ENCODE assay signal across 8 mouse cellular contexts in the genomic region with DNA sequence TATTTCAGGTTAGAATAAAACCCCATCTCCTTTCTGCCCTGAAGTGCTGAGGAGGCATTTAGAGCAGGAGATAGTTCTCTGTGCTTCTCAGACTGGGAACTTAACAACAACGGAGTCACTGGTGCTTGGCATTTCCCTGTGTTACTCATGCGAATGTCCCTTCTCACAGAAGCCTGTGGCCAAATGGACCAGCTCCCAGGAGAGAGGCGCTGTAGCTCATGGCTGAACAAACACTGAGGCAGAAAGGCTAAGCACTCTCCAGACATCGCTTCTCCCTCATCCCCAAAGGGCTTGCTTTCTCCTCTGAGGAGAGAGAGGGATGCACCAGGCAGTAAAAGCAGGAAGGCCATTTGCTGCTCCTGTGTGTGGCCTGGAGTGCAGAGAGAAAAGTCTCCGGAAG.
DNase-seq lines count a peak whose midpoint lies in the region; ATAC-seq lines count a peak whose summit lies in the region.

No protein-coding gene starts in this region.

- peak; percentile 6 for DNase-seq in ovary, postnatal 36 days (ENCODE audit: low spot score)
- no peak for DNase-seq in ovary, postnatal 10 days (ENCODE audit: low spot score)
- DNase-seq in embryo, embryonic 9.5 days (ENCODE audit: extremely low spot score) = peak; percentile 49
- DNase-seq in kidney, postnatal 14 days = peak; percentile 26
- DNase-seq in c-Kit-positive CD71-positive TER-119-positive erythroid progenitor cells, embryonic 14.5 days (ENCODE audit: low spot score) = no peak

- peak overlapping the region; percentile 46; the same call in 1 of the 2 replicates for H3K27ac ChIP-seq in heart, embryonic 11.5 days (ENCODE audit: low read depth, low read length)
- peak overlapping the region; percentile 40; the same call in 1 of the 2 replicates for H3K27ac ChIP-seq in midbrain, embryonic 16.5 days (ENCODE audit: low read length)

- no peaks in the 10 kb centered on the region for H3K27me3 ChIP-seq in heart, embryonic 11.5 days (ENCODE audit: control insufficient read depth, insufficient read depth, low read length)
- no peaks in the 10 kb centered on the region for H3K27me3 ChIP-seq in midbrain, embryonic 16.5 days (ENCODE audit: control insufficient read depth, insufficient read depth, low read depth, low read length)

- H3K4me2 ChIP-seq in heart, embryonic 11.5 days = peak overlapping the region; percentile 44
- H3K4me2 ChIP-seq in midbrain, embryonic 16.5 days (ENCODE audit: low read length) = peak overlapping the region; percentile 32

- 0 out of 2 replicates have a peak, but pooled peaks cover 2% of the 10 kb centered on the region for H3K9me3 ChIP-seq in heart, embryonic 11.5 days (replicated peaks; ENCODE audit: control insufficient read depth, low read length)
- no peaks in the 10 kb centered on the region for H3K9me3 ChIP-seq in midbrain, embryonic 16.5 days (replicated peaks; ENCODE audit: control insufficient read depth, low read length, poor library complexity, severe bottlenecking)

- H3K9ac ChIP-seq in heart, embryonic 11.5 days (ENCODE audit: low read depth, low read length) = 0 out of 2 replicates have a peak overlapping the region, but pooled peaks have one; percentile 16
- peak overlapping the region; percentile 17; the same call in 1 of the 2 replicates for H3K9ac ChIP-seq in midbrain, embryonic 16.5 days (ENCODE audit: low read depth, low read length)

- no peaks in the 10 kb centered on the region for H3K36me3 ChIP-seq in heart, embryonic 11.5 days (ENCODE audit: control insufficient read depth, insufficient read depth, low read length)
- H3K36me3 ChIP-seq in midbrain, embryonic 16.5 days (ENCODE audit: control insufficient read depth, insufficient read depth, low read length) = no peaks in the 10 kb centered on the region

- no peak overlapping the region for H3K4me3 ChIP-seq in heart, embryonic 11.5 days (ENCODE audit: low read depth, low read length)
- no peak overlapping the region for H3K4me3 ChIP-seq in midbrain, embryonic 16.5 days (ENCODE audit: low read depth, low read length)

- WGBS in heart, embryonic 11.5 days (ENCODE audit: insufficient replicate concordance) = 7% methylated on average over 5 of the region's 5 CpGs
- WGBS in midbrain, embryonic 16.5 days = 2% methylated on average over 4 of the region's 5 CpGs

- no peak for ATAC-seq in heart, embryonic 11.5 days (replicated peaks; ENCODE audit: insufficient number of reproducible peaks, low FRiP score, low TSS enrichment)
- 0 out of 2 replicates have a peak, but pooled peaks have one; percentile 4 for ATAC-seq in midbrain, embryonic 16.5 days
- ATAC-seq in inflammation-experienced regulatory T-cells, adult 6 months = no peak

- H3K4me1 ChIP-seq in heart, embryonic 11.5 days (ENCODE audit: control insufficient read depth, insufficient read depth, low read length) = peaks cover 21% of the 10 kb centered on the region
- peaks cover 40% of the 10 kb centered on the region for H3K4me1 ChIP-seq in midbrain, embryonic 16.5 days (ENCODE audit: control insufficient read depth, insufficient read depth, low read length)

Comparison
In these comparisons a context has a peak if more than half of its experiments do, and no peak if none do; other contexts are left out.
1. DNase-seq: peak in ovary, postnatal 36 days (single experiment), embryo, embryonic 9.5 days (single experiment) and kidney, postnatal 14 days (single experiment); none in ovary, postnatal 10 days (single experiment) and c-Kit-positive CD71-positive TER-119-positive erythroid progenitor cells, embryonic 14.5 days (single experiment).